In the genomic region with DNA sequence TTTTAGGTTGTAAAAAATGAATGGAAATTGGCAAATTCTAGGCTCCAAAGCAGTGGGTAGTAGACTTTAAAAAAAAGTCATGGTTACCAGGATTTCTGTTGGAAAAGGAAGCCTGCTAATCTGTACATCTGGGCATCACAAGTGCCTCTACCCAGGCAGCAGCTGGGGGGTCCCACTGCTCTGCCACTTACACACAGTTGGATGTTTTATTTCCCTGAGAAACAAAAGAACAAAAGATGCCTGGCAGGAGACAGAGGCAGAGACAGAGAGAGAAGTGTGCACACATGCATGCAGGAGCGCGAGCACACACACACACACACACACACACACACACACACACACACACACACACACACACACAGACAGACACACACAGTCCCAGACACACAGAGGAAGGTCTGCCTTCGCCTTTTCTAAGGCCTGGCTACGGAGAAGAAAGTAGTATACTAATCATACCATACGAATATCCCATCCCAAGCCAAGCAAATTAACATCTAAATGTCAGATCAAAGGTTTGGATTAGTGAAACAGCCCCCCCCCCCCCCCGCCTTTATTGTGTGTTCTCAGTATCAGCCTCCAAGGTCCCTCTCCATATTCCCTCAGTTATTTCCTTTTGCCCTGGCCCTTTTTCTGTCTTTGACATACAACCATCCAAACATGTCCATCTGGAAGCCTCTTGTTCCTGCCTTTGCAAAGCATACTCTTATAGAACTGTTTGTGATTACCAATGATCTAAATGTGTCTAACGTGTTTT, we compare ENCODE assay signal across 23 mouse cellular contexts.
DNase-seq lines count a peak whose midpoint lies in the region; ATAC-seq and TF ChIP-seq lines count a peak whose summit lies in the region.
"Had no signal": no experiment of that assay in that cellular context is flagged by ENCODE, and none has a peak within 500 bp of the region (broad histone marks: within the 10 kb centered on the region; RNA-seq: fewer than 3 reads in every experiment).

No protein-coding gene starts in this region.

- no peak for TF ChIP-seq EP300 in lung, postnatal 0 days (IDR thresholded peaks at IDR 0.05)

- no peak overlapping the region for H3K27ac ChIP-seq in forebrain, embryonic 12.5 days
- peak overlapping the region; percentile 57 for H3K27ac ChIP-seq in hindbrain, embryonic 12.5 days
- H3K27ac ChIP-seq in midbrain, embryonic 14.5 days (replicated peaks; ENCODE audit: low read depth, low read length): no peak overlapping the region
- no peak overlapping the region for H3K27ac ChIP-seq in lung, postnatal 0 days (ENCODE audit: low read length)
- H3K27ac ChIP-seq: embryonic facial prominence, embryonic 13.5 days; limb, embryonic 15.5 days; stomach, embryonic 15.5 days had no signal

- H3K36me3 ChIP-seq in forebrain, embryonic 12.5 days (replicated peaks): no peaks in the 10 kb centered on the region
- no peaks in the 10 kb centered on the region for H3K36me3 ChIP-seq in hindbrain, embryonic 12.5 days
- no peaks in the 10 kb centered on the region for H3K36me3 ChIP-seq in midbrain, embryonic 14.5 days (ENCODE audit: control insufficient read depth, insufficient read depth, low read length)
- H3K36me3 ChIP-seq in lung, postnatal 0 days (ENCODE audit: insufficient read depth, low read length): no peaks in the 10 kb centered on the region
- H3K36me3 ChIP-seq: embryonic facial prominence, embryonic 13.5 days; limb, embryonic 15.5 days; stomach, embryonic 15.5 days had no signal

- H3K9ac ChIP-seq in forebrain, embryonic 12.5 days: no peak overlapping the region
- H3K9ac ChIP-seq in hindbrain, embryonic 12.5 days: no peak overlapping the region
- H3K9ac ChIP-seq in midbrain, embryonic 14.5 days (replicated peaks; ENCODE audit: low read length): no peak overlapping the region
- no peak overlapping the region for H3K9ac ChIP-seq in lung, postnatal 0 days (replicated peaks; ENCODE audit: low read depth)
- H3K9ac ChIP-seq: embryonic facial prominence, embryonic 13.5 days; limb, embryonic 15.5 days; stomach, embryonic 15.5 days had no signal

- 33% methylated on average over 7 of the region's 7 CpGs for WGBS in forebrain, embryonic 12.5 days
- WGBS in hindbrain, embryonic 12.5 days: 61% methylated on average over 6 of the region's 7 CpGs
- WGBS in midbrain, embryonic 14.5 days: 17% methylated on average over 7 of the region's 7 CpGs
- 80% methylated on average over 5 of the region's 7 CpGs for WGBS in lung, postnatal 0 days

- no peaks in the 10 kb centered on the region for H3K27me3 ChIP-seq in forebrain, embryonic 12.5 days
- no peaks in the 10 kb centered on the region for H3K27me3 ChIP-seq in hindbrain, embryonic 12.5 days
- H3K27me3 ChIP-seq in midbrain, embryonic 14.5 days (ENCODE audit: control insufficient read depth, insufficient read depth, low read length): no peaks in the 10 kb centered on the region
- H3K27me3 ChIP-seq in lung, postnatal 0 days (replicated peaks; ENCODE audit: insufficient read depth, low read length): no peaks in the 10 kb centered on the region
- H3K27me3 ChIP-seq: embryonic facial prominence, embryonic 13.5 days; limb, embryonic 15.5 days; stomach, embryonic 15.5 days had no signal

- peak; percentile 60; the same call in 1 of the 2 replicates for ATAC-seq in forebrain, embryonic 12.5 days (ENCODE audit: low FRiP score)
- ATAC-seq in hindbrain, embryonic 12.5 days (ENCODE audit: low FRiP score): peak; percentile 82
- ATAC-seq in midbrain, embryonic 14.5 days (ENCODE audit: low FRiP score, low TSS enrichment): peak; percentile 58; the same call in 1 of the 2 replicates
- ATAC-seq in lung, postnatal 0 days: no peak
- ATAC-seq: CD4-positive, CD25-positive, alpha-beta regulatory T cell, adult 4 months; Patski had no signal

- no peak overlapping the region for H3K4me2 ChIP-seq in forebrain, embryonic 12.5 days
- no peak overlapping the region for H3K4me2 ChIP-seq in hindbrain, embryonic 12.5 days (replicated peaks)
- H3K4me2 ChIP-seq in midbrain, embryonic 14.5 days (ENCODE audit: low read length): no peak overlapping the region
- H3K4me2 ChIP-seq in lung, postnatal 0 days (replicated peaks; ENCODE audit: low read depth, low read length): no peak overlapping the region
- H3K4me2 ChIP-seq: embryonic facial prominence, embryonic 13.5 days; heart, embryonic 11.5 days; limb, embryonic 15.5 days; stomach, embryonic 15.5 days had no signal

- no peak overlapping the region for H3K4me3 ChIP-seq in forebrain, embryonic 12.5 days (replicated peaks)
- no peak overlapping the region for H3K4me3 ChIP-seq in hindbrain, embryonic 12.5 days
- no peak overlapping the region for H3K4me3 ChIP-seq in midbrain, embryonic 14.5 days (replicated peaks; ENCODE audit: low read depth, low read length)
- H3K4me3 ChIP-seq in lung, postnatal 0 days (ENCODE audit: low read depth, low read length): no peak overlapping the region
- H3K4me3 ChIP-seq: embryonic facial prominence, embryonic 13.5 days; limb, embryonic 15.5 days; myocyte; stomach, embryonic 15.5 days had no signal

- DNase-seq in heart, adult 11 months: peak; percentile 45
- no peak for DNase-seq in heart, adult 9 months (ENCODE audit: low spot score in 2 of 2)
- peak; percentile 28 for DNase-seq in midbrain, embryonic 14.5 days
- no peak for DNase-seq in layer of hippocampus, adult 9-10 months (ENCODE audit: low spot score)
- no peak for DNase-seq in left cerebral cortex, adult 11 months (ENCODE audit: low spot score)
- no peak for DNase-seq in lung, postnatal 0 days (ENCODE audit: low spot score)
- DNase-seq: adrenal gland, adult 8-10 months; cerebellum, adult 9-10 months; gastrocnemius, postnatal 36 days; heart, postnatal 10 days; kidney, adult 18-20 months; kidney, postnatal 10 days; lung, postnatal 10 days; thymus, adult 18-20 months had no signal

- no peak for TF ChIP-seq CTCF in lung, postnatal 0 days (IDR thresholded peaks at IDR 0.05)

- H3K4me1 ChIP-seq in forebrain, embryonic 12.5 days: peaks cover 14% of the 10 kb centered on the region
- H3K4me1 ChIP-seq in hindbrain, embryonic 12.5 days: peaks cover 14% of the 10 kb centered on the region
- 0 out of 2 replicates have a peak, but pooled peaks cover 6% of the 10 kb centered on the region for H3K4me1 ChIP-seq in midbrain, embryonic 14.5 days (ENCODE audit: control insufficient read depth, insufficient read depth, low read length)
- H3K4me1 ChIP-seq in lung, postnatal 0 days (ENCODE audit: insufficient read depth, low read depth, low read length): no peaks in the 10 kb centered on the region
- H3K4me1 ChIP-seq: embryonic facial prominence, embryonic 13.5 days; limb, embryonic 15.5 days; stomach, embryonic 15.5 days had no signal

- no peaks in the 10 kb centered on the region for H3K9me3 ChIP-seq in forebrain, embryonic 12.5 days
- no peaks in the 10 kb centered on the region for H3K9me3 ChIP-seq in hindbrain, embryonic 12.5 days (replicated peaks)
- H3K9me3 ChIP-seq in midbrain, embryonic 14.5 days (ENCODE audit: control insufficient read depth, low read length): no peaks in the 10 kb centered on the region
- no peaks in the 10 kb centered on the region for H3K9me3 ChIP-seq in lung, postnatal 0 days (ENCODE audit: low read length)
- H3K9me3 ChIP-seq: embryonic facial prominence, embryonic 13.5 days; limb, embryonic 15.5 days; stomach, embryonic 15.5 days had no signal

Comparison
In these comparisons a context has a peak if more than half of its experiments do, and no peak if none do; other contexts are left out.
1. DNase-seq: peak in heart, adult 11 months (single experiment) and midbrain, embryonic 14.5 days (single experiment); none in heart, adult 9 months (0 of 2), layer of hippocampus, adult 9-10 months (single experiment), left cerebral cortex, adult 11 months (single experiment) and lung, postnatal 0 days (single experiment).